Mouse (Mus musculus) kidney, adult 18-20 months (tissue): ENCODE results near the gene Gm20388.
A peak's percentile ranks its signal among the peaks of the same experiment; 100 is the strongest.

Source experiments
- DNase-seq: peaks from one replicate; pipeline ENCODE4 v3.0.0; 2021

The Gm20388 gene

GRCm38 (mm10) chr8:122421376-122422070 lies 2510.9 kb downstream of the Gm20388 start, which contains the start of gene Il17c:
TSS of gene Il17c (plus strand) at chr8:122422020.
- peak; percentile 36 for DNase-seq

- no peak for DNase-seq
Measured at GRCm38 (mm10) chr8:122423217-122423616, 2512.6 kb downstream of the Gm20388 start.

GRCm38 (mm10) chr8:122423659-122424058 lies 2513.0 kb downstream of the Gm20388 start:
- peak; percentile 47 for DNase-seq

DNA sequence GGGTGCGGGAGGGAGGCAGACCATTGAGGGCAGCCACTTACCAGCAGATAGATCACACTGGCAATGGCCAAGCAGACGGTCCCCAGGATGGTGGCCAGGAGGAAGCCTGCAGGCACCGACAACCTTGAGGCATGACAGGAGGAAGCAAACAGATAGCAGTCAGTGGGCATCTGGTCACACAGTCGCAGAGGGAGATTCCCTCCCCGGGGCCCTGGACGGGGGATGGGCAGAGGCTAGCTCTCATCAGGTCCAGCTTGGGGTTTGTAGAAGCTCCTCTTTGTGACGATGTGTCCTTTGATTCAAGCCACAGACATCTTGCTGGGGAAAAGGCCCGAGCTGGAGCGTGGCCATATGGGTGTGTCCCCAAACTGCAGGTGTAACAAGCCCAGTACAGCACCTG lies 2515.5 kb downstream of the Gm20388 start:
- no peak for DNase-seq

DNA sequence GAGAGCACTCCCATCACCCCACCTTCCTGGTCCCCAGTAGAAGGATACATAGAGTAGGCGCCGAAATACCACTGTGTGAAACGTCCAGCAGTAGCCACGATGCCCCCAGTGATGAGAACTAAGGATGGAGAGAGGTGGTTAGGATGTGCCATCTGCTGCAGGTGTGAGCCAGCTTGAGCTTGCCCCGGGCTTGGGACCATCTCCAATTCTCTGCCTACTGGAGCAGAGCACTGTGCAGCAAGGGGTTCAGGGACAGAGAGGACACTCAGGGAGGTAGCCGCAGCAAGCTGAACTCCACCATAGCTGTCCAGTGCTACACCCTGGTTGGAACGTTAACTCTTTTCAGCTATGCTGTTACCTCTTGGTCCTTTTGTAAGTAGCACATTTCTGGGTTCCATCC lies 2517.0 kb downstream of the Gm20388 start:
- DNase-seq = no peak

- DNase-seq = no peak
Measured at GRCm38 (mm10) chr8:122428163-122428562, 2517.5 kb downstream of the Gm20388 start.

- no peak for DNase-seq
Measured at GRCm38 (mm10) chr8:122430058-122430636, 2519.5 kb downstream of the Gm20388 start.

GRCm38 (mm10) chr8:122430646-122431045 lies 2520.0 kb downstream of the Gm20388 start:
- peak; percentile 53 for DNase-seq

DNA sequence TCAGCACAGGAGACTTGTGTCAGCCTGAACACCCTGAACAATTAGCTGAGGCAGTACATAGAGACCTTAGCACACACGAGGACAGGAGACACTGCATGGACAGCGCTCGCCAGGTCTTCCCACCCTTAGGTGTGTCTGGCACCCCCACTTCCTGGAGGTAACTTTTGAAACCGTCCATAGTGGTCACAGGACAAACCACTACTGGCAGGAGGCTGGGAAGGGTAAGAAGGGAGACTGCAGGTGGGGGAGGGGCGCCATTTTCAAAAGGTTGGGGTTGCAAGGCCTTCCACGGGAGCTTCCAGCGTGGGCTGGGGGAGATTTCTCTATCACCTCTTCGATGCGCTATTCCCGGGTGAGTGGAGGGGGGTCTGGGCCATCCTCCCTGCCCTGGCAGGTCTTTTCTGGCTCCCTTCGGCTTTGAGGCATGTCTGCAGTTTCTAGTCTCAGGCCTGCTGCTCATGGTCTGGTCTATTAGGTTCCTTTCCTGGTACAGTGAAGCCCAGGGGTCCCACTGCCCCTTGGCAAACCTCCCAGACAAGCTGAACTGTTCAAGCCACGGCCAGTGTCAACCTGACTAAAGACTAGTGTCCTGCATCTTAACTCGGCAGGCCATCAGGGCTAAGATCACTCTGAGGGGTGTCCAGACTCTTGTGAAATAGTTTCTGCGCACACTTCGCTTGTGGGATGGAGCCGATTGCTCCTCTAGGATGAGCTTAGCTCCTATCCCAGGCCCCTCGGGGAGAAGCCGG lies 2521.2 kb downstream of the Gm20388 start:
- DNase-seq = peak; percentile 64

DNA sequence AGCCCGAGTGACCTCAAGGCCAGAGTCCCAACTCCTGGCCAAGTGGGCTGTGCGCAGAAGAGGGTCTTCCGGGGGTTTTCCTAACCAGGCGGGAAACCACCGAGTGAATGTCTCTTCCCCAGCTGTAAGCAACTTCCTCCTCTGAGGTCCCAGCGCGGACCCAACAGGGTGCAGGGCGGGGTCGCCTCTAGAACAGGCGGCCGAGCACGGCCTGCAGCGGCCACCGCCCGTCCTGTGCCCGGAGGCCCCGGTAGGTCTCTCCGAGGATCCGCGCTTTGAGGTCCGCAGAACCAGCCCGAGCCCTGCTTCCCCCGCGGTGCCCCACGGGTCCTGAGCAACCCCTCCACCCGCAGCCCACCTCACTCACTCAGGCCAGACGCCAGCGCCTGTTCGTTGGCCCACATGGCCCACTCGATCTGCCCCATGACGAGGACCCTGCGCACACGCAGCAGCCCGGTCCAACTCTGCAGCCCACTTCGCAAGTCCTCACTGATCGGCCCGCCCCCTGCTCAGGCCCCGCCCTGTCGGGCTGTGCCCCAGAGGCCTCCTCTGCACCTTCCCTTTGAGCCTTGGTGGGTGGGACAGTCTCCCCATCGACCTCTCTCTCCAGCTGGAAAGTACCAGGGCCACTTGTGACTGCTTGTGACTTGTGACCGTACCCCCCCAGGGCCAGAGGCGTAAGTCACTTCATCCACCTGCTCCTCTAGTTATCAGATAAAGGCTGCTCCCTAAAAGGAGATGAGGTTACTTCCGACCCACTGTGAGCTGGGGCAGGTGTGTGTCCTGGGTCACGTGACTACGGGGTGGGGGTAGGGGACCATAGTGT lies 2522.0 kb downstream of the Gm20388 start, which contains the start of gene Cyba:
Gene Cyba (minus strand): TSS at position 488 of the 826 bp plus-strand sequence.
- peak; percentile 85 for DNase-seq

DNA sequence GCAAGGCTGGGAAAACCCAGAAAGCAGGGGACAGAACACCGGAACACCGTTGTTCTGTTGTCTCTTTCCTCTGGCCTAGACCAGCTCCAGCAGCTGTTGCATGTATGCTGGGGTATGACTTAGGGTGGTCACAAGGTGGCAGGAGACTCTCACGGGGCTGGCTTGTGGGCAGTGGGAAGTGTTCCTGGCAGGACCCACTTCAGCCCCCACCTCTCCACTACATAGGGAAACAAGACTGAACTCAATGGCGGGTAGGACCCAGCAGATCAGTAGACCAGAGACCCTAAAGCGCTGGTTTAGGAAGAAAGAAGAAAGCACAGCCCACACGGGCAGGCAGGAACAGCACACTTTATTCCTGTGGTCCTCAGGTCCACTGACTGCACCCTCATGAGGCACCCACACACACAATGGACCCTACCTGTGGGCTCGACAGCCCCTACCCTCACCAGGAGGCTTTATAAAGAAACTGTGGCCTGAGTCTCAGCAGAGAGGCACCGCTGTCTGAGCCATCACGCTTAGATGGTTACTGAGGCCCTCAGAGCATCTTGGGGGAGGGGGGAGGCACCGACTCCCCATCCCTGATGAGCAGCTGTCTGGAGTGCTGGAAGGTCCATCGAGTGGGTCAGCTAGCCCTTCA lies 2522.7 kb downstream of the Gm20388 start:
- DNase-seq = no peak

DNA sequence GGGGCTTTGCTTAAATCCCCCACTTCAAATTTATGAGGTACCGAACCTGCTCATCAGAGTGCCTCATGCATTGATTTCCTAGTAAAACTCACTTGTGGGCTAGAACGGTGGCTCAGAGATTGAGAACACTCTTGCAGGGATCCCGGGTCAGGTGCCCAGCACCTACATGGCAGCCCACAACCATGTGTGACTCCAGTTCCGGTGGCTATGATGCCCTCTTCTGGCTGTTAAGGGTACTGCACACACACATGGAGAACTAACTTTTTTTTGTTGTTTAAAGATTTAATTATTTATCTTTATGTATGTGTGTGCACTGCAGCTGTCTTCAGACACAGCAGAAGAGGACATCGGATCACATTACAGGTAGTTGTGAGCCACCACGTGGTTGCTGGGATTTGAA lies 2524.7 kb downstream of the Gm20388 start:
- DNase-seq = no peak

DNA sequence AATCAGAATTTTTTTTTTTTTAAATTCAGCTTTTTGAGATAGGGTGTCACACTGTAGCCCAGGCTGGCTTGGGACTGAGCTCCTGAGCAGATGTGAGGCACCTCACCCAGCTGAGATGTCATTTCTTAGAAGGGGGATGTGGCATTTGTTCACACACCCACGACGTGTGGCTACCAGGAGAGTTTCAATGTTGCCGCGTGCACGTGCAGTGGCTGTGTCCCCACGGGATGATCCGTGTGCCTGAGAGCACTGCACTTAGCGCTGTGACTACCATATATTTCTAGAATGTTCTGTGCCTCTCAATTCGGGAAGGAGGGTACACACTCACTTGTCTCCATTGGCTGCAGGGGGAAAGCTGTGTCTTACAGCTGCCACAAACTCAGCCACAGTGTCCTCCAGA lies 2525.5 kb downstream of the Gm20388 start:
- no peak for DNase-seq

DNA sequence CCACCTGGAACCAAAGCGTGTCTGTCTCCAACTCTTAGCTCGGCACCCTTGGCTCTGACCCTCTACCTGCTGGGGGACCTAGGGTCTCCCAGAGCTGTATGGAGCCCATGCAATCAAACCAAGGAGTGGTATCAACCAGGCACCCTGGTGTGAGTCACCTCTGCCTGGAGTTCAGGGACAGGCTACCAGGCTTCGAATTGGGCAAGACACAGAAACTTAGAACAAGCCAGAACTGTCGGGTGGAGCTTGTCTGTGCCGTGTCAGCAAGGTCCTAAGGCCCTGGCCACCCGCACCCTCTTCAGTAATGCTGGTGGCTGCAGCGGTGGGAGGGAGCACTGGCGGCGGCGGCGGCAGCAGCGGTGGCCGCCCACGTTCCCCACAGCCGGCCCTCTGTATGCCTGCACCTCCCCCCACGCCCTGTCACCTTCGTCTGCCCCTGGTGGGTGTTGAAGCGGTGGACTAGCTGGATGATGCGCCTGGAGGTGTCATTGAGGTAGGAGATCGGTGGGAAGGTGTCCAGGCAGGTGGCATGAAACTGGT lies 2526.0 kb downstream of the Gm20388 start:
- no peak for DNase-seq

GRCm38 (mm10) chr8:122437708-122438331 lies 2527.2 kb downstream of the Gm20388 start:
- no peak for DNase-seq

GRCm38 (mm10) chr8:122439336-122439735 lies 2528.7 kb downstream of the Gm20388 start:
- no peak for DNase-seq

- DNase-seq = no peak
Measured at GRCm38 (mm10) chr8:122441326-122441725, 2530.7 kb downstream of the Gm20388 start.

GRCm38 (mm10) chr8:122442356-122442755 lies 2531.7 kb downstream of the Gm20388 start:
- DNase-seq = no peak

DNA sequence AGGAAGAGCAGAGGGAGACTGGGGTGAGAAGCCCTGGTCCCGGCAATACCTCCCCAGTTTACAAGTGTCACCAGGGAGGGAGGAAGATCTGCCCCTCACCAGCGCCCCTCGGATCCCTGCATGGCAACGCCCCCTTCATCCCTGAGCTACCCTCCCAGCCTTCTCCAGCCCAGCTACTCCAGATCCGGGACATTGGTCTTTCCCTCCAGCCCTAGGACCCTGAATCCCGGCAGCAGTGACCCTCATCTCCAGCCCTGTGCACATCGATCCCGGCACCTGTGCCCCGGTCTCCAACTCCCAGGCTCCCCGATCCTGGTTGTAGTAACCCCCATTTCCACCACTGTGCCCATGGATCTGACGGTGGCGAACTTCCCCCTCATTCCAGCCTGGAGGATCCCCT lies 2532.1 kb downstream of the Gm20388 start:
- DNase-seq = no peak

DNA sequence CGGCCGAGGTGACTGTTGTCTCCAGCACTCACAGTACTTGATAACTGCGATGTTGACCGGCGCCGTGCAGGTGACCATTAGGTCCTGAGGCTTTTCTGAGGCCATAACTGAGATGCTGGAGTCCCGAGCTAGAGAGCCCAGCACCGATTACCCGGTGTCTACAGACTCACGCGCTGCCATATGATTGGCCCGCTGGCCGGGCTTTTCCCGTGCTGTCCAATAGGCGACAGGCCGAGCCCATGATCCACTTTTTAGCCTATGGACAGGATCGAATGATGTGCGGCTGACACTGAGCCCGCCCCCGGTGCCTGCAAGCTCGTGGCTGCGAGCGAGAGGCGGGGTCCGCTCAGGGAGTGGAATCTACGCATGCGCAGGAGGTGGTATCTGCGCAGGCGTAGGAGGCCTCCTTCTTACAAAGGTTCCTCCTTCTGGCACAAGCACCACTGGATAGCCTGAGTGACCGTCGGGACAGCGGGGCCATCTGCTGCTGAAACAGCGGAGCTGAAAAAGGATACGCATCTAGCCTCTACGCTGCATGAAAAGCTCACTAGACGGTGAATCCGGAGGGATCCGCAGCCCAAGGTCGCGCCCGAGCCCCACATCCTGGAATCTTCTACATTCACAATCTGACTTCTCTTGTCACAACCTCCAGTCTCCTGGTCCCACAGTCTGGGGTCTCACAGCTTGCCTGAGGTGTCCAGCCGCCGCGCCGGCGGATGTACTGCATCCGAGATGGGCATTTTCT lies 2532.8 kb downstream of the Gm20388 start, which contains the start of gene Mvd:
Gene Mvd (minus strand): TSS at position 161 of the 745 bp plus-strand sequence.
- DNase-seq = peak; percentile 98
